Mouse (Mus musculus): ENCODE results near the gene Dot1l. TPM values are rescaled to one million over a fixed set of nuclear protein-coding genes. Genes with fewer than 3 reads are reported as not detected.

Dot1l gene
- polyA plus RNA-seq (2014; fragmentation: Nextera tagmentation; extraction: Ambion mirVana) = 22.4 and 23.8 TPM in 2 replicates

- peak within 1 kb of the TSS; percentile 94 for H3K4me3 ChIP-seq (replicated peaks; ENCODE audit: low read length)
- H3K4me2 ChIP-seq (replicated peaks) = peak within 1 kb of the TSS; percentile 96
- no peaks in the 10 kb centered on the region for H3K36me3 ChIP-seq (replicated peaks; ENCODE audit: control insufficient read depth, insufficient read depth)
- H3K9ac ChIP-seq = peak within 1 kb of the TSS; percentile 96
- no peaks in the 10 kb centered on the region for H3K27me3 ChIP-seq (ENCODE audit: control insufficient read depth, insufficient read depth, low read length)
- 2% methylated on average over 57 of the region's 57 CpGs for WGBS
- peak within 1 kb of the TSS; percentile 93 for H3K27ac ChIP-seq
- peaks cover 29% of the 10 kb centered on the region for H3K4me1 ChIP-seq (replicated peaks; ENCODE audit: control insufficient read depth, insufficient read depth, low read length)
- DNase-seq (ENCODE audit: low spot score) = peak; percentile 98
- ATAC-seq (ENCODE audit: low FRiP score) = peak; percentile 91
- H3K9me3 ChIP-seq (ENCODE audit: control insufficient read depth, low read length) = no peaks in the 10 kb centered on the region
Observed at GRCm38 (mm10) chr10:80754594-80755290, at the start of gene Dot1l. Gene Dot1l (plus strand): TSS chr10:80755206.

DNA sequence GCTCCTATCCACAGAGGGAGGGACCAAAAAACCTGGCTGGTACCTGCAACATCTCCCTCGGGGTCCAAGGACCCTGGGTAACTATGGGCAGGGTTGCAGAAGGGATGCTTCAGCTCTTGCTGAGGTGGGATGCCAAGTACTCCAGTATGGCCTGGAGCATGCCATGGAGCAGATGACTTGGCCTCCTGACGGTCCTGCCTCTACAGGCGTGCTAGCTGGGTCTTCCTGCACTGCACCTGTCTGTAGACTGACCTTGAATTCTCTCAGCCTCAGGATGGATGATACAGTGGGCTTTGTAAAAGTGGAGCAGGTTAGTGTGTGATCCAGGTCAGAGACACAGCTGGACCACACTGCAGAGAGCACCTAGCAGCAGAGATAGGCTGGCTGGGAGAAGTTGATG lies 49.5 kb upstream of the Dot1l start:
- Histone ChIP-seq H3K9ac (no peak overlapping the region), H3K27ac (no peak overlapping the region), H3K4me1 (replicated peaks; ENCODE audit: control insufficient read depth, insufficient read depth, low read length) (peaks cover 20% of the 10 kb centered on the region), H3K9me3 (ENCODE audit: control insufficient read depth, low read length) (no peaks in the 10 kb centered on the region), H3K36me3 (replicated peaks; ENCODE audit: control insufficient read depth, insufficient read depth) (peaks cover 56% of the 10 kb centered on the region), H3K27me3 (ENCODE audit: control insufficient read depth, insufficient read depth, low read length) (no peaks in the 10 kb centered on the region), H3K4me3 (replicated peaks; ENCODE audit: low read length) (no peak overlapping the region), H3K4me2 (replicated peaks) (no peak overlapping the region)
- WGBS = 83% methylated on average over 3 of the region's 3 CpGs
- DNase-seq (ENCODE audit: low spot score) (no peak), ATAC-seq (ENCODE audit: low FRiP score) (no peak)

DNA sequence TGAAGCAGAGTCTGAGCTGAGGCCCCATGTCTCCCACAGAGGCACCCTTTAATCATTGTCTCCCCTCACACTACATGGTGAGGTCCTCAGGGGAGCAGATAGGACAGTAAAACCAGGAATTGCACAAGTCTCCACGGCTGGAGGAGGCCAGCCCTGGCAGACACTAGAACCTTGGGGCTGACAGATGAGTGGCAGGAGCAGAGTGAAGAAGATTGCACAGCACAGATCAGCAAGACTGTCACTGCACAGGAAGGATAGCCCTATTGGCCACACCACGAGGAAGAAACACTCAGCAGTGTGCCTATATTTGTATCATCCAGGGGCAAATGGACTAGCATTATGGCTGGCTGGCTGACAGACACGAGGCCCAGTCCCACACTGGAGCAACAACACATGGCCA lies 44.2 kb upstream of the Dot1l start:
- Histone ChIP-seq H3K4me2 (replicated peaks) (no peak overlapping the region), H3K9ac (no peak overlapping the region), H3K27ac (no peak overlapping the region), H3K4me1 (replicated peaks; ENCODE audit: control insufficient read depth, insufficient read depth, low read length) (no peaks in the 10 kb centered on the region), H3K9me3 (ENCODE audit: control insufficient read depth, low read length) (no peaks in the 10 kb centered on the region), H3K36me3 (replicated peaks; ENCODE audit: control insufficient read depth, insufficient read depth) (peaks cover 100% of the 10 kb centered on the region), H3K27me3 (ENCODE audit: control insufficient read depth, insufficient read depth, low read length) (no peaks in the 10 kb centered on the region), H3K4me3 (replicated peaks; ENCODE audit: low read length) (no peak overlapping the region)
- ATAC-seq (ENCODE audit: low FRiP score) (no peak), DNase-seq (ENCODE audit: low spot score) (no peak)
- WGBS = 87% methylated on average over 3 of the region's 3 CpGs

- 94% methylated on average over 1 of the region's 1 CpGs for WGBS
- H3K27me3 ChIP-seq (ENCODE audit: control insufficient read depth, insufficient read depth, low read length) = no peaks in the 10 kb centered on the region
- ATAC-seq (ENCODE audit: low FRiP score) (no peak), DNase-seq (ENCODE audit: low spot score) (no peak)
- H3K27ac ChIP-seq = no peak overlapping the region
- peaks cover 100% of the 10 kb centered on the region for H3K36me3 ChIP-seq (replicated peaks; ENCODE audit: control insufficient read depth, insufficient read depth)
- H3K4me3 ChIP-seq (replicated peaks; ENCODE audit: low read length) = no peak overlapping the region
- H3K9ac ChIP-seq = no peak overlapping the region
- H3K4me2 ChIP-seq (replicated peaks) = no peak overlapping the region
- H3K4me1 ChIP-seq (replicated peaks; ENCODE audit: control insufficient read depth, insufficient read depth, low read length) = no peaks in the 10 kb centered on the region
- no peaks in the 10 kb centered on the region for H3K9me3 ChIP-seq (ENCODE audit: control insufficient read depth, low read length)
Observed at GRCm38 (mm10) chr10:80717281-80717680, 37.7 kb upstream of the Dot1l start.

DNA sequence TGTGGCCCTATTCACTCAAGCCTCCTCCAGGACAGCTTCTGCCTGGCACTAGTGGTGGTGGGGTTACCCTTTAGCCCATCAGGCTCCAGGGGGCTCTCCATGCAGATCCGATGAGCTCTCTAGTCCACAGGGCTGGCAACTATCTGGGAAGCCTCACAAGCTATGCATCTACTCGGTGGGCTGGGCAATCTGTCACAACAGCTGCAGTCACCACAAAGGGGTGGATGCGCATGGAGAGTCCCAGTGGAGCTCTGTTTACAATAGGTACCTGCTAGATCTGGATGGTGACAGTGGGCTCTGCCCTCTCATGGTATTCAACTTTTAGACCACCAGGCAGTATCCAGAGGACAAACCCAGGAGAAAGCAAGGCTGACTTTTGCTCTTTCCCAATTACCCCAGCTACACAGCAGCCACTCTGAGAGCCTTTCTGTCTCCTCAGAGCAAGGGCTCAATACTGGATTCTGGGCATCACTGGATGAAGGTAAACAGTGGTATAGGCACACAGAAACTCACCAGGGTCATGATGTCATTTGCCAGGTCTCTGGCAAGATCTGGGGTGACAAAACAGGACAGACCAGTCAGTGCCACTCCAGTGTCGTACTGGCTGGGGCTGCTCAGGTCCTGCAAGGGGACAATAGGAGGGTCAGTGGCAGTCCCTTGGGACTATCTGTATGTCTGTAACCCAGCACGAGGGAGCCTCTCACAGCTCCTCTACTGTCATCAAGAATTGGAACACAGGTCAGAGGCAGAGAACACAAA lies 27.5 kb upstream of the Dot1l start:
- H3K27ac ChIP-seq = no peak overlapping the region
- no peak for ATAC-seq (ENCODE audit: low FRiP score)
- no peak overlapping the region for H3K4me3 ChIP-seq (replicated peaks; ENCODE audit: low read length)
- peaks cover 99% of the 10 kb centered on the region for H3K36me3 ChIP-seq (replicated peaks; ENCODE audit: control insufficient read depth, insufficient read depth)
- no peak overlapping the region for H3K4me2 ChIP-seq (replicated peaks)
- H3K4me1 ChIP-seq (replicated peaks; ENCODE audit: control insufficient read depth, insufficient read depth, low read length) = no peaks in the 10 kb centered on the region
- H3K9me3 ChIP-seq (ENCODE audit: control insufficient read depth, low read length) = no peaks in the 10 kb centered on the region
- H3K9ac ChIP-seq = no peak overlapping the region
- WGBS = 73% methylated on average over 5 of the region's 5 CpGs
- no peak for DNase-seq (ENCODE audit: low spot score)
- no peaks in the 10 kb centered on the region for H3K27me3 ChIP-seq (ENCODE audit: control insufficient read depth, insufficient read depth, low read length)

GRCm38 (mm10) chr10:80732611-80733101 lies 22.4 kb upstream of the Dot1l start:
- no peak overlapping the region for H3K4me2 ChIP-seq (replicated peaks)
- no peaks in the 10 kb centered on the region for H3K9me3 ChIP-seq (ENCODE audit: control insufficient read depth, low read length)
- ATAC-seq (ENCODE audit: low FRiP score) = no peak
- no peak overlapping the region for H3K4me3 ChIP-seq (replicated peaks; ENCODE audit: low read length)
- H3K27ac ChIP-seq = no peak overlapping the region
- H3K27me3 ChIP-seq (ENCODE audit: control insufficient read depth, insufficient read depth, low read length) = no peaks in the 10 kb centered on the region
- H3K9ac ChIP-seq = no peak overlapping the region
- 92% methylated on average over 6 of the region's 6 CpGs for WGBS
- no peak for DNase-seq (ENCODE audit: low spot score)
- H3K36me3 ChIP-seq (replicated peaks; ENCODE audit: control insufficient read depth, insufficient read depth) = peaks cover 73% of the 10 kb centered on the region
- H3K4me1 ChIP-seq (replicated peaks; ENCODE audit: control insufficient read depth, insufficient read depth, low read length) = no peaks in the 10 kb centered on the region

DNA sequence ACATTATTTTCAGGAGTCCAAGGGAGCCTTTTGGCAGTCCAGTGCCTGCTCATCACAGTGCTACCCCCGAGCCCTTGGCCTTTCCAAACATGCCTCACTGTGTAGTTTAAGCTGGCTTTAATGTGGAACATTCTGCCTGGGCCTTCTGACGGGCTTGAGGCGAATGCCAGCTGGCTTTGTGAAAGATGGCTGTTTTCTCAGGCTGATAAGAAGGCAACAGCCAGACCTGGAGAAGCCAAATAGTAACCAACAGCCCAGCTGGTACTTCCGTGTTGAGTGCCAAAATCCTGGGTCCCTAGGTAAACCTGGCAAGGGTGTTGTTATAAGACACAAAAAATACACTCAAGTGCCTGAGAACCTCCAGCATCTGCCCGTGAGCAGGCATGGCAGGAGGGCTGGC lies 18.3 kb upstream of the Dot1l start:
- DNase-seq (ENCODE audit: low spot score) (no peak), ATAC-seq (ENCODE audit: low FRiP score) (no peak)
- Histone ChIP-seq H3K27ac (0 out of 2 replicates have a peak overlapping the region, but pooled peaks have one; percentile 12), H3K9ac (no peak overlapping the region; the same call in 1 of the 2 replicates), H3K4me2 (replicated peaks) (no peak overlapping the region), H3K36me3 (replicated peaks; ENCODE audit: control insufficient read depth, insufficient read depth) (peaks cover 32% of the 10 kb centered on the region), H3K27me3 (ENCODE audit: control insufficient read depth, insufficient read depth, low read length) (no peaks in the 10 kb centered on the region), H3K4me3 (replicated peaks; ENCODE audit: low read length) (no peak overlapping the region), H3K4me1 (replicated peaks; ENCODE audit: control insufficient read depth, insufficient read depth, low read length) (peaks cover 20% of the 10 kb centered on the region), H3K9me3 (ENCODE audit: control insufficient read depth, low read length) (no peaks in the 10 kb centered on the region)
- WGBS = 74% methylated on average over 5 of the region's 5 CpGs

GRCm38 (mm10) chr10:80738657-80739056 lies 16.3 kb upstream of the Dot1l start:
- Histone ChIP-seq H3K4me3 (replicated peaks; ENCODE audit: low read length) (no peak overlapping the region), H3K27me3 (ENCODE audit: control insufficient read depth, insufficient read depth, low read length) (no peaks in the 10 kb centered on the region), H3K9me3 (ENCODE audit: control insufficient read depth, low read length) (no peaks in the 10 kb centered on the region), H3K4me1 (replicated peaks; ENCODE audit: control insufficient read depth, insufficient read depth, low read length) (peaks cover 24% of the 10 kb centered on the region), H3K27ac (no peak overlapping the region), H3K4me2 (replicated peaks) (no peak overlapping the region), H3K9ac (no peak overlapping the region), H3K36me3 (replicated peaks; ENCODE audit: control insufficient read depth, insufficient read depth) (peaks cover 14% of the 10 kb centered on the region)
- ATAC-seq (ENCODE audit: low FRiP score) (no peak), DNase-seq (ENCODE audit: low spot score) (no peak)
- 64% methylated on average over 1 of the region's 1 CpGs for WGBS

GRCm38 (mm10) chr10:80741146-80741545 lies 13.9 kb upstream of the Dot1l start:
- H3K4me3 ChIP-seq (replicated peaks; ENCODE audit: low read length) = peak overlapping the region; percentile 96
- peak overlapping the region; percentile 93 for H3K4me2 ChIP-seq (replicated peaks)
- H3K27ac ChIP-seq = peak overlapping the region; percentile 88
- peaks cover 24% of the 10 kb centered on the region for H3K4me1 ChIP-seq (replicated peaks; ENCODE audit: control insufficient read depth, insufficient read depth, low read length)
- peaks cover 5% of the 10 kb centered on the region; the same call in 1 of the 2 replicates for H3K36me3 ChIP-seq (replicated peaks; ENCODE audit: control insufficient read depth, insufficient read depth)
- DNase-seq (ENCODE audit: low spot score) (no peak), ATAC-seq (ENCODE audit: low FRiP score) (no peak)
- 31% methylated on average over 5 of the region's 5 CpGs for WGBS
- H3K9ac ChIP-seq = peak overlapping the region; percentile 97
- no peaks in the 10 kb centered on the region for H3K27me3 ChIP-seq (ENCODE audit: control insufficient read depth, insufficient read depth, low read length)
- no peaks in the 10 kb centered on the region for H3K9me3 ChIP-seq (ENCODE audit: control insufficient read depth, low read length)
